Mouse (Mus musculus) heart, adult 2 months (tissue): ENCODE data around the gene Mcu.

ENCODE experiments used
- CTCF ChIP-seq: fragments of 200-600 bp; IDR thresholded peaks from 2 replicates; pipeline ENCODE4 v1.8.1; 2022; ENCODE audit warnings: antibody characterized with exemption, mild to moderate bottlenecking, moderate library complexity
- EP300 ChIP-seq: fragments of 200-500 bp; IDR thresholded peaks from 2 replicates; pipeline ENCODE4 v1.6.1; 2011; ENCODE audit warnings: low read depth, low read length, control low read depth; ENCODE audit not compliant: insufficient read depth
- POLR2A ChIP-seq: fragments of 200-500 bp; IDR thresholded peaks from 2 replicates; pipeline ENCODE4 v1.6.1; 2011; ENCODE audit warnings: mild to moderate bottlenecking, low read depth, low read length, control low read depth; ENCODE audit not compliant: insufficient read depth

GRCm38 (mm10) chr10:59467297-59467696, 149.2 kb downstream of the Mcu start:
- no peak for TF ChIP-seq EP300
- no peak for TF ChIP-seq CTCF
- no peak for TF ChIP-seq POLR2A
